Mouse (Mus musculus): Measurements from ENCODE around the gene Slc7a11.

GRCm38 (mm10) chr3:49984795-49985194 is 458.6 kb downstream of the Slc7a11 start:
- TF ChIP-seq CTCF (IDR thresholded peaks at IDR 0.05; ENCODE audit: low read depth) (no peak), EP300 (IDR thresholded peaks at IDR 0.05; ENCODE audit: low read depth) (no peak)

All from heart, postnatal 0 days (tissue).